Comparison of ENCODE assay signal across 16 mouse cellular contexts in genomic region chr8:113513886-113514730, GRCm38 (mm10).
DNase-seq lines count a peak whose midpoint lies in the region; ATAC-seq lines count a peak whose summit lies in the region.
"Had no signal": no experiment of that assay in that cellular context is flagged by ENCODE, and none has a peak within 500 bp of the region (broad histone marks: within the 10 kb centered on the region; RNA-seq: fewer than 3 reads in every experiment).

No protein-coding gene starts in this region.

- H3K4me3 ChIP-seq in limb, embryonic 11.5 days (ENCODE audit: low read depth, low read length): no peak overlapping the region
- H3K4me3 ChIP-seq: embryonic facial prominence, embryonic 13.5 days; heart, embryonic 12.5 days; midbrain, embryonic 15.5 days had no signal

- H3K27me3 ChIP-seq in limb, embryonic 11.5 days (ENCODE audit: control insufficient read depth, insufficient read depth, low read length): no peaks in the 10 kb centered on the region
- H3K27me3 ChIP-seq: embryonic facial prominence, embryonic 13.5 days; heart, embryonic 12.5 days; midbrain, embryonic 15.5 days had no signal

- ATAC-seq in limb, embryonic 11.5 days (ENCODE audit: insufficient number of reproducible peaks, low FRiP score, low TSS enrichment, low read depth): no peak
- ATAC-seq in activated CD4-positive, CD25-positive, alpha-beta regulatory T cell, adult 4 months: no peak
- ATAC-seq: midbrain, embryonic 15.5 days; Patski had no signal

- H3K4me1 ChIP-seq in limb, embryonic 11.5 days (ENCODE audit: control insufficient read depth, insufficient read depth, low read length): peaks cover 4% of the 10 kb centered on the region
- H3K4me1 ChIP-seq: embryonic facial prominence, embryonic 13.5 days had no signal

- H3K4me2 ChIP-seq in limb, embryonic 11.5 days (ENCODE audit: low read depth, severe bottlenecking): no peak overlapping the region
- H3K4me2 ChIP-seq: embryonic facial prominence, embryonic 13.5 days; heart, embryonic 12.5 days; lung, embryonic 14.5 days; midbrain, embryonic 15.5 days had no signal

- 55% methylated on average over 14 of the region's 14 CpGs for WGBS in limb, embryonic 11.5 days

- H3K9me3 ChIP-seq in limb, embryonic 11.5 days (ENCODE audit: control insufficient read depth, low read length): no peaks in the 10 kb centered on the region
- H3K9me3 ChIP-seq: embryonic facial prominence, embryonic 13.5 days; heart, embryonic 12.5 days; midbrain, embryonic 15.5 days had no signal

- DNase-seq in adrenal gland, adult (ENCODE audit: inconsistent age in 2 of 2, low spot score in 1 of 2): peak; percentile 4 to 26
- no peak for DNase-seq in adrenal gland, postnatal 4 days (ENCODE audit: low spot score in 2 of 2)
- DNase-seq in kidney, adult 18-20 months: peak; percentile 5
- no peak for DNase-seq in kidney, adult 11 months
- DNase-seq in adrenal gland, postnatal 36 days: peak; percentile 20 to 29
- DNase-seq in limb, embryonic 11.5 days (ENCODE audit: low spot score): peak; percentile 28
- no peak for DNase-seq in liver
- DNase-seq: cerebellum, adult 11 months; gastrocnemius, postnatal 36 days; heart, postnatal 36 days; lung, embryonic 14.5 days had no signal

- H3K36me3 ChIP-seq in limb, embryonic 11.5 days (ENCODE audit: control insufficient read depth, insufficient read depth, low read length): no peaks in the 10 kb centered on the region
- H3K36me3 ChIP-seq: embryonic facial prominence, embryonic 13.5 days; heart, embryonic 12.5 days; midbrain, embryonic 15.5 days had no signal

- no peak overlapping the region for H3K9ac ChIP-seq in limb, embryonic 11.5 days (ENCODE audit: low read length)
- H3K9ac ChIP-seq: embryonic facial prominence, embryonic 13.5 days; heart, embryonic 12.5 days; lung, embryonic 14.5 days; midbrain, embryonic 15.5 days had no signal

- H3K27ac ChIP-seq in limb, embryonic 11.5 days (replicated peaks; ENCODE audit: low read depth, low read length): no peak overlapping the region
- H3K27ac ChIP-seq: embryonic facial prominence, embryonic 13.5 days; midbrain, embryonic 15.5 days had no signal

Comparison
In these comparisons a context has a peak if more than half of its experiments do, and no peak if none do; other contexts are left out.
1. DNase-seq: peak in adrenal gland, adult (2 of 2), kidney, adult 18-20 months (single experiment), adrenal gland, postnatal 36 days (2 of 2) and limb, embryonic 11.5 days (single experiment); none in adrenal gland, postnatal 4 days (0 of 2), kidney, adult 11 months (single experiment) and liver (single experiment).